Mouse (Mus musculus) liver, adult 2 months (tissue): Measurements from ENCODE around the gene Castor1.

Experiments used
- CTCF ChIP-seq: fragments of 200-500 bp; IDR thresholded peaks from 2 replicates; pipeline ENCODE4 v1.5.1; 2011; ENCODE audit warnings: low read depth, low read length, control low read depth
- POLR2A ChIP-seq: fragments of 200-500 bp; IDR thresholded peaks from 2 replicates; pipeline ENCODE4 v1.6.1; 2011; ENCODE audit warnings: low read length, control low read depth; ENCODE audit not compliant: insufficient read depth; ENCODE audit errors: extremely low read depth

DNA sequence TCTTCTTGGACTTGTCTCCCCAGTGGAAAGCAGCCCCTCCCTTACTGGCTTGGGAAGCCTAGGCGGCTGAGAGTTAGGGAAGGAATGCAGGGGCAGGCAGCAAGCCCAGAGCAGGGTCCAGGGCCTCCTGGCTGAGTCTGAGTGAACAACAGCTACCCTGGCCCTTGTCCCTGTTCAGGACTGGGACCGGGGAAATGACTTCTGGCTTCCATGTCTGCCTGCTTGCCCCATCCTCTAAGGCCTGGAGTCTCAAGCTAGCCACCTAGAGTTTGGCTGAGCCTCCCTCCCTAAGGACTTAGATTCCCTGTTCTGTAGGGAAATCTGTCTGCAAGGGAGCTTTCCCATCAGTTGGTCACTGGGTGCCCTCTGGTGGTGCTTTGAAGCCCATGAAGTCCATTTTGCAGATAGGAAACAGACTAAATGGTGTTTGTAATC is 1.3 kb downstream of the Castor1 start:
- peak; percentile 71 for TF ChIP-seq CTCF
- TF ChIP-seq POLR2A = no peak
